Mouse (Mus musculus) embryonic facial prominence, embryonic 11.5 days (tissue): ENCODE results near the gene Rpl7a. TPM values are rescaled to one million over a fixed set of nuclear protein-coding genes. Genes with fewer than 3 reads are reported as not detected.

Experiments
- ATAC-seq: fragments of 200-750 bp; cut with Nextera tagmentation; replicated peaks from 2 replicates; pipeline ENCODE4 v1.8.0; 2017; ENCODE audit warnings: low read depth; ENCODE audit not compliant: insufficient number of reproducible peaks, low FRiP score, low TSS enrichment
- DNase-seq: peaks from one replicate; pipeline ENCODE4 v3.0.0-alpha.2; 2015; ENCODE audit warnings: low spot score
- H3K27ac ChIP-seq: fragments of 300-500 bp; sonication (generic); replicated peaks from 2 replicates; pipeline ENCODE4 v1.5.1; 2014; ENCODE audit warnings: mild to moderate bottlenecking, low read depth, low read length, control low read depth
- H3K27me3 ChIP-seq: fragments of 300-500 bp; sonication (generic); 2 replicates; pipeline ENCODE4 v1.6.1; 2014; ENCODE audit warnings: mild to moderate bottlenecking, low read length, moderate library complexity, mixed read lengths; ENCODE audit not compliant: control insufficient read depth, insufficient read depth
- H3K36me3 ChIP-seq: fragments of 300-500 bp; sonication (generic); replicated peaks from 2 replicates; pipeline ENCODE4 v1.6.1; 2014; ENCODE audit warnings: low read depth, mild to moderate bottlenecking, low read length, moderate library complexity, mixed read lengths; ENCODE audit not compliant: control insufficient read depth, insufficient read depth
- H3K4me1 ChIP-seq: fragments of 300-500 bp; sonication (generic); 2 replicates; pipeline ENCODE4 v1.6.1; 2014; ENCODE audit warnings: low read length, mixed read lengths; ENCODE audit not compliant: control insufficient read depth, insufficient read depth
- H3K4me2 ChIP-seq: fragments of 300-500 bp; sonication (generic); 2 replicates; pipeline ENCODE4 v1.6.1; 2014; ENCODE audit warnings: low read depth, mild to moderate bottlenecking, control low read depth, low read length, moderate library complexity
- H3K4me3 ChIP-seq: fragments of 300-500 bp; sonication (generic); 2 replicates; pipeline ENCODE4 v1.5.1; 2014; ENCODE audit warnings: low read depth, low read length, control low read depth
- H3K9ac ChIP-seq: fragments of 300-500 bp; sonication (generic); replicated peaks from 2 replicates; pipeline ENCODE4 v1.6.1; 2014; ENCODE audit warnings: mild to moderate bottlenecking, control low read depth, low read length
- H3K9me3 ChIP-seq: fragments of 300-500 bp; sonication (generic); replicated peaks from 2 replicates; pipeline ENCODE4 v1.6.1; 2016; ENCODE audit warnings: mild to moderate bottlenecking, low read length, inconsistent platforms, mixed read lengths; ENCODE audit not compliant: control insufficient read depth
- WGBS: fragments of 180-500 bp; shearing (Covaris S2); extraction: QIAGEN DNeasy Blood & Tissue Kit; methylation state at CpG from one replicate; pipeline ENCODE4 v1.1.7; 2014; 5-methylcytosine and 5-hydroxymethylcytosine counted together
- polyA plus RNA-seq: library from polyadenylated mRNA; unstranded; fragments of >200 nt; fragmentation: Nextera tagmentation; extraction: Ambion mirVana; gene quantifications from 2 replicates; pipeline ENCODE4 v1.2.1, GENCODE M21; 2014

Gene Rpl7a
- polyA plus RNA-seq, 1 experiment from 2014 or later, result 719 TPM

DNA sequence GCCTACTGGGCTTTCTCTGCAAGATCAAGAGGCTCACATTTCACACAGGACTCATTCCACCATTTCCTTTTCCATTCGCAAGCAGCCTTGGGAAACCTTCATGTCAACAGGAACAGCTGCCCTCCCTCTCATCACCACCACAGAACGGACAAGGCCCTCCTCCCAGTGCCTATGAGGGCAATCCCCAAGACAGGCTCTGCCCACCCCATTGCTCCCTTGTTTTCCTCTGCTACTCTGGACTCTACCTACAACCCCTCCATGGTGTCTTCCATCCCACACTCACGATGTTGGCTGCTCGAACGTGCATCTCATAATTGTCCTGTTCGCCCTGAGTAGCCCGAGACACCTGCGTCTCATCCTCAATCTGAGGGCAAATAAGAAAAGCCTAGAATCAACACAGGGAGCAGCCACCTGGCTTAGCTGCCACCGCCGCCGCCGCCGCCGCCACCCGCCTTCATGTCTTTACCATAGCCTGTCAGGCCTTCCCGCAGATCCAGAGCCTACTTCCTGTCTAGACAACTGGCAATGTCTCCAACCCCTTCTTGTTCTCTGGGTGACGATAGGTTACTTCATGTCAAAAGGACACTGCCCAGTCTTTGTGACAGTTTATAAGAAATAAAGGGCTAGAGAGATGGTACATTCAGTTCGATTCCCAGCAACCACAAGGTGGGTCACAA is 1.7 kb upstream of the Rpl7a start:
- DNase-seq (no peak), ATAC-seq (no peak)
- no peaks in the 10 kb centered on the region for H3K4me1 ChIP-seq
- no peaks in the 10 kb centered on the region for H3K9me3 ChIP-seq
- peak overlapping the region; percentile 27 for H3K4me2 ChIP-seq
- 0 out of 2 replicates have a peak overlapping the region, but pooled peaks have one; percentile 5 for H3K9ac ChIP-seq
- H3K27ac ChIP-seq, result no peak overlapping the region
- H3K36me3 ChIP-seq, result peaks cover 14% of the 10 kb centered on the region
- WGBS, result 83% methylated on average over 18 of the region's 18 CpGs
- peak overlapping the region; percentile 87 for H3K4me3 ChIP-seq
- H3K27me3 ChIP-seq, result no peaks in the 10 kb centered on the region

GRCm38 (mm10) chr2:26909387-26909784 is 1.2 kb upstream of the Rpl7a start:
- Histone ChIP-seq H3K4me3 (peak overlapping the region; percentile 87), H3K27ac (no peak overlapping the region), H3K9me3 (no peaks in the 10 kb centered on the region), H3K36me3 (peaks cover 14% of the 10 kb centered on the region), H3K27me3 (no peaks in the 10 kb centered on the region), H3K4me2 (peak overlapping the region; percentile 49), H3K4me1 (no peaks in the 10 kb centered on the region), H3K9ac (peak overlapping the region; percentile 90; the same call in 1 of the 2 replicates)
- ATAC-seq, result no peak
- DNase-seq, result no peak

GRCm38 (mm10) chr2:26910994-26911765 is 616 bp downstream of the Rpl7a start:
- WGBS, result 1% methylated on average over 37 of the region's 37 CpGs
- H3K27me3 ChIP-seq, result no peaks in the 10 kb centered on the region
- H3K4me3 ChIP-seq, result peak overlapping the region; percentile 87
- H3K9me3 ChIP-seq, result no peaks in the 10 kb centered on the region
- peak overlapping the region; percentile 72 for H3K27ac ChIP-seq
- DNase-seq, result peak; percentile 61
- peak overlapping the region; percentile 92 for H3K9ac ChIP-seq
- H3K4me2 ChIP-seq, result peak overlapping the region; percentile 79
- H3K36me3 ChIP-seq, result peaks cover 14% of the 10 kb centered on the region
- ATAC-seq, result peak; percentile 26; the same call in 1 of the 2 replicates
- no peaks in the 10 kb centered on the region for H3K4me1 ChIP-seq

- WGBS, result 73% methylated on average over 5 of the region's 5 CpGs
Measured at GRCm38 (mm10) chr2:26912253-26912770, 1.7 kb downstream of the Rpl7a start.

DNA sequence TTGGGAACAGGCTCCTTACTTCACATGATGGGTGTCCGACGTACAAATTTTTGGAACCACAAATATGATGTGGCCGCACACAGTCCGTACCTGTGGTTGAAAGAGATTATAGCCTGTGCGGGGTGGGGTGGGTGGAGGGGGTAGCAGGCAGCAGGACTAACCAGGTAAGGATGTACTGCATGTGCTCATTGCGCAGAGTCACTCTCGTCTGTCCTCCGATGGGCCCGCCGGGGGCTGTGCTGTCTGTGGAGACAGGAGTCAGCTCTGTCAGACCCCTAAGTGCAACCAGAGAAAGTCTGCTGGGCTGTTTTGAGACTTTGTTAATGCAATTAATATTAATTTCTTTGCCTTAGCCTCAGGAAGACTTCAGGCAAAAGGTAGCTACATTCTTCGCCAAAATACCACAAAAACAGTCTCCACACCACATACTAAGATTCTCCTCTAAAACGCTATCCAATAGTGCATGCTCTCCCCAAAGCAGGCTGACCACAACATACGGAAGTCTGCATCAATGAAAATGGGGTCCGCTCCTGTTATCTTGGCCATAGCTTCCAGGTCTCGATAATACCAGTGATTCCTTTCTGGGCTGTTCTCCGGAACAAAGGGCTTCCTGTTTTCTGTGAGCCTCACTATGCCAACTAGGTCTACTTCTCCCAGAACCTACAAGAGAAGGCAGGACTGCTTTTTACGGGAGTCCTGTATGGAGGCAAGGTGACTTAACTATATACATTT is 3.0 kb downstream of the Rpl7a start:
- WGBS, result 82% methylated on average over 17 of the region's 17 CpGs
- ATAC-seq (no peak), DNase-seq (no peak)
- Histone ChIP-seq H3K9me3 (no peaks in the 10 kb centered on the region), H3K4me2 (no peak overlapping the region), H3K4me1 (0 out of 2 replicates have a peak, but pooled peaks cover 2% of the 10 kb centered on the region), H3K36me3 (peaks cover 12% of the 10 kb centered on the region), H3K4me3 (no peak overlapping the region), H3K27me3 (no peaks in the 10 kb centered on the region), H3K27ac (no peak overlapping the region), H3K9ac (no peak overlapping the region)

More at GRCm38 (mm10) chr2:26912253-26912770, 1.7 kb downstream of the Rpl7a start:
- H3K9me3 ChIP-seq, result no peaks in the 10 kb centered on the region
- ATAC-seq, result no peak
- 0 out of 2 replicates have a peak, but pooled peaks cover 1% of the 10 kb centered on the region for H3K4me1 ChIP-seq
- H3K27me3 ChIP-seq, result no peaks in the 10 kb centered on the region
- no peak for DNase-seq
- H3K4me2 ChIP-seq, result peak overlapping the region; percentile 79
- H3K27ac ChIP-seq, result no peak overlapping the region
- peaks cover 14% of the 10 kb centered on the region for H3K36me3 ChIP-seq
- H3K9ac ChIP-seq, result peak overlapping the region; percentile 92
- peak overlapping the region; percentile 87 for H3K4me3 ChIP-seq

DNA sequence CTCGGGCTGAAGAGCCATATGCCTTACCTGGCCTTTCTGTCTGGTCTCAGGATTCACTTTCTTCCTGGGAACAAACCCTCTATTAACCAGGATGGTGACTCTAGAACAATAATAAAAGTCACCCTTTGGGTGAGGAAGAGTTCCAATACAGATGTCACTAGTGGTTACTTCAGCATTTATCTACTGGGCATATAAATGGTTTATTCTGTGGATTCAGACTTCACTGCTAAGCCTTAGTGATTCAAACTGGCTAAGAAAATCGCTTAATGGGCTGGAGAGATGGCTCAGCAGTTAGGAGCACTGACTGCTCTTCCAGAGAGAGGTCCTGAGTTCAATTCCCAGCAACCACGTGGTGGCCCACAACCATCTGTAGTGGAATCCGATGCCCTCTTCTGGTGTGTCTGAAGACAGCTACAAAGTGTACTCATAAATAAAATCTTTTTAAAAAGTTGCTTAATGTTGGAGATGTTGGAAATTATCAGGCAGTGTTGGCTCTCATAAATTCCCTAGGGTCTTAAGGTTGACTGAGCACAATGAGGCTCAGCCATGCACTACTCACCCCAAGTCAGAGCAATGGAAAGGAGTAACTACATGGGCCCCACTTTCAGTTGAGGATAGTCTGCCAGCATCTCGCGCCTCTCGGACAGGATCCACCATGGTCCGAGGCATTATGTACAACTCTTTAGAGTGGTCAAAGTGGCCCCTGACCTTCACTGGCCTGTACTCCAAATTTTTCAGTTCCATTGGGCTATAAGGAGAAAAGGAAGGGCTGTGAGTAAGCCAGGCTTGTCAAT is 3.8 kb downstream of the Rpl7a start:
- ATAC-seq (no peak), DNase-seq (no peak)
- Histone ChIP-seq H3K4me1 (0 out of 2 replicates have a peak, but pooled peaks cover 2% of the 10 kb centered on the region), H3K36me3 (peaks cover 16% of the 10 kb centered on the region), H3K4me2 (no peak overlapping the region), H3K9ac (no peak overlapping the region), H3K4me3 (no peak overlapping the region), H3K27ac (no peak overlapping the region), H3K27me3 (no peaks in the 10 kb centered on the region), H3K9me3 (no peaks in the 10 kb centered on the region)
- 62% methylated on average over 8 of the region's 8 CpGs for WGBS
